Mouse (Mus musculus) limb, embryonic 14.5 days (tissue): ENCODE results near the gene Sirpa. TPM values are rescaled to one million over a fixed set of nuclear protein-coding genes. Genes with fewer than 3 reads are reported as not detected.

Experiments used
- ATAC-seq: fragments of 200-750 bp; cut with Nextera tagmentation; 2 replicates; pipeline ENCODE4 v1.8.0; 2017; ENCODE audit warnings: low read depth, moderate number of reproducible peaks, moderate TSS enrichment; ENCODE audit not compliant: low FRiP score
- DNase-seq: peaks from one replicate; pipeline ENCODE4 v3.0.0-alpha.2; 2015; ENCODE audit warnings: low spot score
- H3K27ac ChIP-seq: fragments of 300-500 bp; sonication (generic); replicated peaks from 2 replicates; pipeline ENCODE4 v1.5.1; 2014; ENCODE audit warnings: low read depth, mild to moderate bottlenecking, low read length, moderate library complexity, mixed read lengths
- H3K27me3 ChIP-seq: fragments of 300-500 bp; sonication (generic); 2 replicates; pipeline ENCODE4 v1.6.1; 2014; ENCODE audit warnings: low read length, mixed read lengths; ENCODE audit not compliant: control insufficient read depth, insufficient read depth
- H3K36me3 ChIP-seq: fragments of 300-500 bp; sonication (generic); 2 replicates; pipeline ENCODE4 v1.6.1; 2014; ENCODE audit warnings: mild to moderate bottlenecking, low read length, moderate library complexity, mixed read lengths; ENCODE audit not compliant: control insufficient read depth, insufficient read depth
- H3K4me1 ChIP-seq: fragments of 300-500 bp; sonication (generic); 2 replicates; pipeline ENCODE4 v1.6.1; 2014; ENCODE audit warnings: antibody characterized with exemption, low read length, mixed read lengths; ENCODE audit not compliant: control insufficient read depth, insufficient read depth
- H3K4me2 ChIP-seq: fragments of 300-500 bp; sonication (generic); replicated peaks from 2 replicates; pipeline ENCODE4 v1.6.1; 2014; ENCODE audit warnings: low read depth, mild to moderate bottlenecking, low read length, moderate library complexity; ENCODE audit not compliant: severe bottlenecking
- H3K4me3 ChIP-seq: fragments of 300-500 bp; sonication (generic); replicated peaks from 2 replicates; pipeline ENCODE4 v1.5.1; 2014; ENCODE audit warnings: low read length
- H3K9ac ChIP-seq: fragments of 300-500 bp; sonication (generic); 2 replicates; pipeline ENCODE4 v1.6.1; 2014; ENCODE audit warnings: mild to moderate bottlenecking, low read depth, low read length, moderate library complexity; ENCODE audit not compliant: severe bottlenecking
- H3K9me3 ChIP-seq: fragments of 300-500 bp; sonication (generic); 2 replicates; pipeline ENCODE4 v1.6.1; 2016; ENCODE audit warnings: low read length; ENCODE audit not compliant: control insufficient read depth
- POLR2A ChIP-seq: fragments of 200-500 bp; IDR thresholded peaks from 2 replicates; pipeline ENCODE4 v1.8.0; 2012; ENCODE audit warnings: inconsistent platforms, mild to moderate bottlenecking, moderate library complexity, borderline replicate concordance; ENCODE audit not compliant: insufficient read depth, insufficient read length; ENCODE audit errors: extremely low read depth
- WGBS: fragments of 180-500 bp; shearing (Covaris S2); extraction: QIAGEN DNeasy Blood & Tissue Kit; methylation state at CpG from one replicate; pipeline ENCODE4 v1.1.7; 2014; 5-methylcytosine and 5-hydroxymethylcytosine counted together
- polyA plus RNA-seq, 2 experiments: library from polyadenylated mRNA; depleted of rRNA in 1 of 2; stranded (reverse) in 1 of 2; unstranded in 1 of 2; fragments of >200 nt; fragmentation: Nextera tagmentation in 1 of 2; extraction: Ambion mirVana in 1 of 2; gene quantifications; 2 replicates each; pipeline versions ENCODE4 v1.2.1 to v1.2.3; 2012 to 2014

Sirpa gene
- polyA plus RNA-seq, 2 experiments = 34.7 to 39.6 TPM

GRCm38 (mm10) chr2:129601894-129602663 lies 9.4 kb downstream of the Sirpa start:
- Histone ChIP-seq H3K27ac (no peak overlapping the region), H3K36me3 (no peaks in the 10 kb centered on the region), H3K9ac (no peak overlapping the region), H3K27me3 (no peaks in the 10 kb centered on the region), H3K4me3 (no peak overlapping the region), H3K4me2 (no peak overlapping the region), H3K9me3 (no peaks in the 10 kb centered on the region), H3K4me1 (peaks cover 9% of the 10 kb centered on the region; the same call in 1 of the 2 replicates)
- DNase-seq = no peak
- 76% methylated on average over 10 of the region's 10 CpGs for WGBS
- ATAC-seq = no peak
- no peak for TF ChIP-seq POLR2A

DNA sequence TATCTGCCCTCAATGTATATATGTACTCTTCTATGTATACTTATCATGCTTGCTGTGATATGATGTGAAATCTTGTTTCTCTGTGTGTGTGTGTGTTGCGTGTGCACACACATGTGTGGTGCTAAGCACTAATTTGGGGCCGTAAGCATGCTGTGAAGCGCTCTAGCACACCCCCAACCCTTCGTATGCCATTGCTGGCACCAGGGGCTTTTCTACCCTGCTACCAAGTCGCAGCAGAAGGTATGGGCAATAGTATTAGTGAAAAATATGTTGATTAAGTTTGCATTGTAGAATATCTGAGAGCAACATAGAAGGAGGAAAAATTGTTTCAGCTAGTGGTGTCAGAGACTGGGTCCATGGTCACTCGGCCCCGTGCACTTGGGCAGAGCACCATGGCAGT lies 10.2 kb downstream of the Sirpa start:
- H3K4me1 ChIP-seq = peaks cover 9% of the 10 kb centered on the region; the same call in 1 of the 2 replicates
- no peak for ATAC-seq
- no peak for TF ChIP-seq POLR2A
- H3K9me3 ChIP-seq = no peaks in the 10 kb centered on the region
- H3K4me3 ChIP-seq = no peak overlapping the region
- no peak overlapping the region for H3K27ac ChIP-seq
- no peak overlapping the region for H3K4me2 ChIP-seq
- no peak for DNase-seq
- H3K9ac ChIP-seq = no peak overlapping the region
- H3K27me3 ChIP-seq = no peaks in the 10 kb centered on the region
- H3K36me3 ChIP-seq = no peaks in the 10 kb centered on the region
- WGBS = 92% methylated on average over 7 of the region's 7 CpGs

DNA sequence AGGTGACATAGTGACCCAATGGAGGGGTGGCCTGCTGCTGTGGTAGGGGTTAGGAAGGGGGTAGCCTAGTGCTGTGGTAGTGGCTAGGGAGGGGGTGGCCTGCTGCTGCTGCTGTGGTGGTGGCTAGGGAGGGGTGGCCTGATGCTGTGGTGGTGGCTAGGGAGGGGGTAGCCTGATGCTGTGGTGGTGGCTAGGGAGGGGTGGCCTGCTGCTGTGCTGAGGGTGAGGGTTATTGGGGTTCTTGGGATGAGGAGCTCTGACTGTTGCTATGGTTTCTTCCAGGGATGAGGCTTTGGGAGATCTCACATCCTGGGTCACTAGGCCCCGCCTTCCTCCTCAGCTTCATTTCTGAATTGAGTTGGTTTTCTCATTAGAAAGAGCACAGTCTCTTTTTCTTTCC lies 10.9 kb downstream of the Sirpa start:
- Histone ChIP-seq H3K27ac (no peak overlapping the region), H3K9me3 (no peaks in the 10 kb centered on the region), H3K4me1 (peaks cover 9% of the 10 kb centered on the region; the same call in 1 of the 2 replicates), H3K36me3 (no peaks in the 10 kb centered on the region), H3K4me2 (no peak overlapping the region), H3K27me3 (no peaks in the 10 kb centered on the region), H3K4me3 (no peak overlapping the region), H3K9ac (no peak overlapping the region)
- WGBS = 93% methylated on average over 1 of the region's 1 CpGs
- DNase-seq = no peak
- ATAC-seq = peak; percentile 74; the same call in 1 of the 2 replicates
- no peak for TF ChIP-seq POLR2A

DNA sequence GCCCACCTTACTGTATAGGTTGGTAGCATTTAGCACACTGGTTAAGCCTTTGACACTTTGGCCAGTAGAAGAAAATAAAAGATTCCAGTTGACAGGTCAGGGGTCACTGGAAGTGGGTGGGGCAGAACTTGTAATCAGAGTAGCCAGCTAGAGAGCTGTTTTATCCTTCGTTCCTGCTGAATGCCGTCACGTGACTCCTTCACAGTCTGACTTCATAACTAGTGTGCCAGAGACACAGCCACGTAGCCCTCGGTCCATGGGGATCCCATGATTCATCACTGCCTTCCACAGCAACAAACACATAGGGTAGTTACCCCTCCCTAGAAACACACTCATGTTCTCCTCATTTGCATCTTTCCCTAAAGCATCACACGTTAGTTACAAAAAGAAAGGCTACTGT lies 11.4 kb downstream of the Sirpa start:
- Histone ChIP-seq H3K27me3 (no peaks in the 10 kb centered on the region), H3K4me3 (no peak overlapping the region), H3K36me3 (no peaks in the 10 kb centered on the region), H3K27ac (no peak overlapping the region), H3K9ac (no peak overlapping the region), H3K4me1 (peaks cover 9% of the 10 kb centered on the region; the same call in 1 of the 2 replicates), H3K4me2 (no peak overlapping the region), H3K9me3 (no peaks in the 10 kb centered on the region)
- DNase-seq (no peak), ATAC-seq (no peak)
- no peak for TF ChIP-seq POLR2A
- 34% methylated on average over 6 of the region's 6 CpGs for WGBS

GRCm38 (mm10) chr2:129605816-129606215 lies 13.2 kb downstream of the Sirpa start:
- Histone ChIP-seq H3K36me3 (0 out of 2 replicates have a peak, but pooled peaks cover 7% of the 10 kb centered on the region), H3K4me2 (no peak overlapping the region), H3K9me3 (no peaks in the 10 kb centered on the region), H3K27me3 (no peaks in the 10 kb centered on the region), H3K9ac (no peak overlapping the region), H3K4me1 (peaks cover 9% of the 10 kb centered on the region; the same call in 1 of the 2 replicates), H3K27ac (no peak overlapping the region), H3K4me3 (no peak overlapping the region)
- no peak for TF ChIP-seq POLR2A
- no peak for ATAC-seq
- 62% methylated on average over 3 of the region's 3 CpGs for WGBS
- DNase-seq = no peak
